Mouse (Mus musculus) bone marrow, adult 2 months (tissue): ENCODE measurements at regions not wholly inside any gene's neighbourhood (a gene's known extent, or its start where the extent isn't known, plus 50 kb on each side); places are given as distances from the start of the nearest gene placed in this dataset.

Experiments used
- CTCF ChIP-seq: fragments of 200-500 bp; IDR thresholded peaks from 2 replicates; pipeline ENCODE4 v1.5.1; 2011; ENCODE audit warnings: low read length, control low read depth; ENCODE audit not compliant: control insufficient read depth, insufficient read depth
- POLR2A ChIP-seq: fragments of 200-500 bp; IDR thresholded peaks from 2 replicates; pipeline ENCODE4 v1.6.1; 2011; ENCODE audit warnings: low read depth, mild to moderate bottlenecking, control low read depth, low read length, borderline replicate concordance; ENCODE audit not compliant: control insufficient read depth

DNA sequence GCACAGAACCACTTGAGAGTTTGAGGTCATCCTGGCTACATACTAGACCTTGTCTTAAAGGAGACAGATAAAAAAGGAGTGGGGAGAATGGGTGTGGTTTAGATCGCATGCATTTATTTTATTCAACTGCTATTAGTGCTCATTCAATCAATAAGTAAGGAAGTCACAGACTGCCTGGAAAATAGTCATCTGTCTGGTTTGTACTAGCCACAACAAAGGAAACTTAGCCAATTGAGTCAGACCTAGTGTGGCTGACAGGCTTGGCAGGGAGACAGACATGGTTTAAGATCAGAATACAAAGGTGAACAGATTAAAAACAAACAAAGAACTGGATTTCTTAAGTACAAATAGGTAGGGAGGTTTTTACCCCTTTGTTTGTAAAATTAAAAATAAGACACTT lies 68.3 kb upstream of the Marcks start:
- TF ChIP-seq CTCF, result no peak
- no peak for TF ChIP-seq POLR2A
